Mouse (Mus musculus): ENCODE results near the gene Hint2. TPM values are rescaled to one million over a fixed set of nuclear protein-coding genes. Genes with fewer than 3 reads are reported as not detected.
A peak's percentile ranks its signal among the peaks of the same experiment; 100 is the strongest.

Gene Hint2
- total RNA-seq, 2 experiments from 2014 or later, result 48.5 to 53.8 TPM

GRCm38 (mm10) chr4:43666412-43666811 lies 10.1 kb upstream of the Hint2 start:
- DNase-seq, result no peak
- intact Hi-C loops (cut with DNase I; ENCODE audit: low total_unique reads), result loop anchor here (5.0 kb wide), 1 partner anchor 34 kb away; the partner anchor contains the start of gene Npr2

DNA sequence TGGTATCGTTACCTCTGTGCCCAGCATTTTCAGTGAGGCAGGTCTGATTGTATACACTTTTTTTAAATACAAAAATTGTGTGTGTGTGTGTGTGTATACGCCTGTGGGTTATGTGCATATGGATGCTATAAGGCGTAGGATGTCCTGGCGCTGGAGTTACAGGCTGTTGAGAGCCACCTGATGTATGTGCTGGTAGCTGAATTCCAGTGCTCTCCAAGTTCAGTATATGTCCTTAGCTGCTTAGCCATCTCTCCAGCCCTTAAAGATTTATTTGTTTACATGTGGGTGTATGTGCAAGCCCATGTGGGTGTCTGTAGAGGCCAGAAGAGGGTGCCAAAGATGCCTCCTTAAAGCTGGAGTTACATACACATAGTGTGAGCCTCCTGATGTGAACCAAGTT lies 880 bp upstream of the Hint2 start:
- no peak for DNase-seq
- intact Hi-C loops (cut with DNase I; ENCODE audit: low total_unique reads), result no loop called here

DNA sequence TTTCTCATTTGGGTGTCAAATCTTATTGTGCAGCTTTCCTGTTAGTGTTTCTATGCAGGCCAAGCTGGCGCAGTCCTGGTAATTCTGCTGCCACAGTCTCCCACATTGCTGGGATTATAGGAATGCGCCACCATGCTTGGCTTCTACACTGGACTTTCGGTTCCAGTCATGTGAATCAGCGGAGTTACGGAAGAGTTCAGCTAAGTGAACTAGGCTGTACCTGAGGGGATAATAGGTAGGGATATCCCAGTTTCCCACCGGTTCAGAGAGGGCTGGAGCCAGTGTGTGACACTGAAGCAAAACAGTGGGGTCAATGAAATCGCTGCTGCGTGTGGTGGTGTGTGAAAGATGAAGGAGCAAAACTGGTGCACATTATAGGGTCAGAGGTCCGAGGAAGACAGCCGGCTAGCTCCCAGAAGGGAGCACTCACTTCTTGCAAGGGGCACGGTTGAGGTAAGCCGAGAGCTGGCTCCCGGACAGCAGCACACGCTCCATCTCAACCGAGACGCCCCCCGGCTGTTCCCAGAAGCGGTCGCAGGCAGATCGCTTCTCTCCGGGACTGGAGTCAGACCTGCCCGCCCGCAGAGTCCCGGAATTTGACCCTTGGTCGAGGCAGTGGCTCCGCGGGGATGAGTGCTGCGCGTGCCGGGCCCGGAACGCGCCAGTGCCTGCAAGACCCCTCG lies 469 bp downstream of the Hint2 start:
- no peak for DNase-seq
- intact Hi-C loops (cut with DNase I; ENCODE audit: low total_unique reads), result no loop called here

GRCm38 (mm10) chr4:43653161-43654015 lies 2.9 kb downstream of the Hint2 start, which contains the start of gene Spag8:
Gene Spag8 (minus strand): TSS chr4:43653594.
- no peak for DNase-seq
- intact Hi-C loops (cut with DNase I; ENCODE audit: low total_unique reads), result no loop called here

DNA sequence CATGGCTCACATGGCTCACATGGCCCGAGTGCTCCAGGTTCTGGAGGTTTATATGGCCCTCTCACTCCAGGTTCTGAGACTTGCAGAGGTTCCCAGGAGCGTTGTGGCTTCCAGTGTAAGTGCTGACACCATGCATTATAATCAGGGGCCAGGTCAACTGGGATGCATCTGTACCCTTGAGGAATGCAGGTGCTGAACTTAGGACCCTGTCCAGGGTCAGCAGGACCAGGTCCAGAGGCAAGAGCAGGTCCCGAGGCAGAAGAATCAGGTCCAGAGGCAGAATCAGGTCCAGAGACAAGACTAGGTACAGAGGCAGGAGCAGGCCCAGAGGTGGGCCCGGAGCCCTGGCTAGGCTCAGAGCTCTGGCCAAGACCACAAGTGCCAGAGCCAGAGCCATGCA lies 3.5 kb downstream of the Hint2 start:
- DNase-seq, result no peak
- intact Hi-C loops (cut with DNase I; ENCODE audit: low total_unique reads), result no loop called here

DNA sequence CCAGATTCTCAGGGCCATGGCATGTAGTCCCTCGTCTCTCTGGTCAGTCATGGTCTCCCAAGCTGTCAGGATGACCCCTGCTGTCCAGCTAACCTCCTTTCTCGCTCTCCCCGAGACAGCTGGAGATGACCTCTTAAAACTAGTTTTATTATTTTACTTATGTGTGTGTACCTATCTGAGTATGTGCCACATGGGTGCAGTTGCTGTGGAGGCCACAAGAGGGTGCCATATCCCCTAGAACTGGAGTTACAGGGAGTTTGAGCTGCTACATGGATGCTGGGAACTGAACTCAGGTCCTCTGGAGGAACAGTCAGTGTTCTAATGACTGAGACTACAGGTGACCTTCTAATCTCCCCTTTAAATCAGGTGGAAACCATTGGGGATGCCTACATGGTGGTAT lies 6.5 kb downstream of the Hint2 start:
- DNase-seq, result no peak
- intact Hi-C loops (cut with DNase I; ENCODE audit: low total_unique reads), result no loop called here

DNA sequence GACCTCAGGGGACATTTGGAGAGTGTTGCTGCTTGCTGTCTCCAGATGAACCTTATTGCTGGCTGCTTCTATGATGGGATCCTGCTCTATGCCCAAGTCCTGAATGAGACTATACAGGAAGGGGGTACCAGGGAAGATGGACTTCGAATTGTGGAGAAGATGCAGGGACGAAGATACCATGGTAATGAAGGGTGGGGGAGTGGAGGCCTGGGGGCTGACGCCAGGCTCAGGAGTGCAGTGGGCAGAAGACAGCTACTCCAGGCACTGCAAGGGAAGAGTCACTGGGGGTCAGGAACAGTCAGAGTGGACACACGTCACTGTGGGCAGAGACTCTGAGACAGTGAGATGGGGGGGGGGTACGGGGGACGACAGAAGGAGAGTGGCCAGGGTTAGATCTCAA lies 15.8 kb downstream of the Hint2 start:
- DNase-seq, result no peak
- intact Hi-C loops (cut with DNase I; ENCODE audit: low total_unique reads), result no loop called here

- DNase-seq, result no peak
- intact Hi-C loops (cut with DNase I; ENCODE audit: low total_unique reads), result no loop called here
These were observed 16.2 kb downstream of the Hint2 start for GRCm38 (mm10) chr4:43640076-43640475.

DNA sequence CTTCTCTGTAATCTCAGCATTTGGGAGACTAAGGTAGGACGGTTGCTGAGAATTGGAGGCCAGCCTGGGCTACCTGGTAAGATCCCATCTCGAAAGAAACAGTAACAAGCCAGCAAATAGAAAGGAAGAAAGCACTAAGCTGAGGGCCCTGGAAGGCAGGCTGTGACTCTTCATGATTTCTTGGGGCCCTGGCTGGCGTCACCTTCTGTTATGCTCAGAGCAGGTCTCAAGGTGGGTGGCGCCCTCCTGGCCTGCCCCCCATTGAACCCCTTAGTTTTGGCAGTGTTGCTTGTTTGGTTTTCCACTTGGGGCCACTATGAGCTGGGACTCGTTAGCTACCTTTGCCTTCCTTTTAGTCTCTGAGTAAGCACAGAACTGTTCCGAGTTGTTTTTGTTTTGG lies 19.5 kb downstream of the Hint2 start:
- intact Hi-C loops (cut with DNase I; ENCODE audit: low total_unique reads), result no loop called here
- no peak for DNase-seq

DNA sequence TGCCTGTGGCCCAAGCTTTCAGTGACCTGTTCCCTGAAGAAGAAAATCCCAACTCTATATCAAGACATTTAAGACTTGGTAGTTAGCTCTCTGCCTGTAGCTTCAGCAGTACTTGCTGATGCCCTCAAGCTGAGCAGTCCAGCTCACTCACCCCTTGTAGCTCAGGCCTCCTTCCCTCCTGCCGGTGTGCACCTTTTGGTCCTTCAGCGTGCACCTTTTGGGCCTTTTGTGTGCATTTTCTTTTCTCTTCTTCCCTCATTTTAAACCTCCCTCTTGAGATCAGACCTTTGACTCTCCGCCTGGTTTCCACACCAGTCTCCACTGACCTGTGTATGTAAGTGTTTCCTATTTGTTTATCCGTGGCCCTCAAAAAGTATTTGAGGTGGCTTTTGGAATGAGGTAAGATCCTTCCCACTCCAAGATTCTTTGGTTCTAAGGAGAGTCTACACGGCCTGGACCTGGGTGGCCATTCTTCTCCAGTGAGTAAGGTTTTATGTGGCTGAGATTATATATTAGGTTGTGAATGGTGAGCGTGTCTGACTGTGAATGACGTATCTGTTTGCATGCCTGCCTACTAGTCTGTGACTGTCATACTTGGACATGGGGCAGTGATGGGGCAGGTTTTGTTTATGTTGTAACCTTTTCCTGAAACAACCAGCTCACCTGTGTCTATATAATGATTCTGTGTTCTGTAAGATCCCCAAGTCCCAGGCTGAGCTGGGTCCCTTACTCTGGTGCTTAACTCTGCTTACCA lies 21.5 kb downstream of the Hint2 start:
- intact Hi-C loops (cut with DNase I; ENCODE audit: low total_unique reads), result loop anchor here (5.0 kb wide), 1 partner anchor 33 kb away; the partner anchor contains the start of genes Fam221b and Tmem8b

GRCm38 (mm10) chr4:43633736-43634135 lies 22.5 kb downstream of the Hint2 start:
- intact Hi-C loops (cut with DNase I; ENCODE audit: low total_unique reads), result loop anchor here (5.0 kb wide), 1 partner anchor 34 kb away; the partner anchor contains the start of genes Fam221b and Tmem8b
- DNase-seq, result no peak

More for the DNA sequence above, 21.5 kb downstream of the Hint2 start:
- DNase-seq, result no peak

- intact Hi-C loops (cut with DNase I; ENCODE audit: low total_unique reads), result loop anchor here (5.0 kb wide), 1 partner anchor 34 kb away; the partner anchor contains the start of genes Fam221b and Tmem8b
- no peak for DNase-seq
These were observed 23.0 kb downstream of the Hint2 start for GRCm38 (mm10) chr4:43633296-43633695.

- intact Hi-C loops (cut with DNase I; ENCODE audit: low total_unique reads), result loop anchor here (2.0 to 5.0 kb wide), 2 partner anchors 35 to 79 kb away; partner anchors contain the start of genes Fam221b, Olfr71 and Tmem8b
- DNase-seq, result peak; percentile 42
These were observed 24.0 kb downstream of the Hint2 start for GRCm38 (mm10) chr4:43631956-43632920.

DNA sequence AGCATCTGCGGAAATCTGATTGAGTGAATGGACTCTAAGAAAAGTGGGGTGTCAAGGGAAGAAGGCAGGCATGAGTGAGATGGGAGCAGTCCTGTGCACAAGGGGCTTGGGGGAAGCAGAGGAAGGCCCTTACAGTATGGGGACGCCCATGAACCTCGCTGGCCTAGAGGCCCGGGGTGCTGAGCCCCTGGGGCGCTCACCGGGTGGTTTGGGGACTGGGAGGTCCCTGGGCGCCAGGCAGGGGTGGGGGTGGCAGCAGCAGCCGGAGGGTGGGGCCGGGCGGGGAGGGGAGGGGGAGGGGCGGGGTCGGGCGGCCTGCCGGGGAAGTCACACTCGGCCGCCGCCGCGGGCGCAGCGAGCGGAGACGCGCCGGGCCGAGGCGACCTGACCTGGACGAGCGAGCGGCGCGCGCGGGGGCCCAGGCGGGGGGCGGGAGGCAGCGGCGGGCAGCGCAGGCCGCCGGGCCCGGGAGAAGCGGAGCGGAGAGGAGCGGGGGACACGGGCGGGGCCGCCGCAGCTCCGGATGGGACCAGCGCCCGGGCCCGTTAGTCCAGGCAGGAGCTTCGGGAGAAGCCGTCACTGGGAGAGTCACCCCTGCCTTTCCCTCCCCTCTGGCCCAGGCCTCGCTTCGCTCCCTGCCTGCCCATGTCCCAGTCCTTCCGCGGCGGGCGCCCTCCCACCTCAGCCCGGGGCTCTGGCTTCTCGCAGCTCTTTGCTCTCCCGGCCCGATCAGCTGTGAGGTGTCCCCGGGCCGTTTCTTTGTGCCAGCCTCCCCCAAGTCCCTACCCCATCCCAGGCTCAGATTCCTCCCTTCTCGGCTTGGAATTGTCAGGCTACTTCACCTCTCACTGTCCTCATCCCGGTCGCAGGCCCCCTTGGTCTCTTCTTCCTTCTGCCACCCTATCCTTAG lies 25.0 kb downstream of the Hint2 start, which contains the start of gene Npr2:
Gene Npr2 (plus strand): TSS at position 890 of the 910 bp plus-strand sequence.
- DNase-seq, result peak; percentile 67
- intact Hi-C loops (cut with DNase I; ENCODE audit: low total_unique reads), result loop anchor here (2.0 to 5.0 kb wide), 2 partner anchors 36 to 80 kb away; partner anchors contain the start of genes Fam221b, Olfr71 and Tmem8b

- intact Hi-C loops (cut with DNase I; ENCODE audit: low total_unique reads), result loop anchor here (2.0 to 5.0 kb wide), 2 partner anchors 37 to 80 kb away; partner anchors contain the start of genes Fam221b, Olfr71 and Tmem8b
- no peak for DNase-seq
These were observed 25.6 kb downstream of the Hint2 start for GRCm38 (mm10) chr4:43630671-43631045.

GRCm38 (mm10) chr4:43630030-43630581 lies 26.2 kb downstream of the Hint2 start:
- peak; percentile 68 for DNase-seq
- intact Hi-C loops (cut with DNase I; ENCODE audit: low total_unique reads), result loop anchor here (2.0 to 5.0 kb wide), 2 partner anchors 37 to 81 kb away; partner anchors contain the start of genes Fam221b, Olfr71 and Tmem8b

Data from gastrocnemius, postnatal 14 days (tissue).